Mouse (Mus musculus) embryonic facial prominence, embryonic 15.5 days (tissue): ENCODE results near the gene Prkag2. TPM values are rescaled to one million over a fixed set of nuclear protein-coding genes. Genes with fewer than 3 reads are reported as not detected.
A peak's percentile ranks its signal among the peaks of the same experiment; 100 is the strongest.
"Not testable (repeated sequence)": the region's sequence is repeated elsewhere in the genome, so short reads cannot be mapped to it uniquely, and the experiment has no call there.

Source experiments
- ATAC-seq: fragments of 200-750 bp; cut with Nextera tagmentation; 2 replicates; pipeline ENCODE4 v1.8.0; 2017; ENCODE audit warnings: low read depth, moderate TSS enrichment; ENCODE audit not compliant: insufficient number of reproducible peaks, low FRiP score, low TSS enrichment
- H3K27ac ChIP-seq: fragments of 300-500 bp; sonication (generic); replicated peaks from 2 replicates; pipeline ENCODE4 v1.5.1; 2015; ENCODE audit warnings: mild to moderate bottlenecking, inconsistent platforms
- H3K27me3 ChIP-seq: fragments of 300-500 bp; sonication (generic); 2 replicates; pipeline ENCODE4 v1.6.1; 2015; ENCODE audit warnings: inconsistent platforms
- H3K36me3 ChIP-seq: fragments of 300-500 bp; sonication (generic); 2 replicates; pipeline ENCODE4 v1.6.1; 2015; ENCODE audit warnings: mild to moderate bottlenecking, inconsistent platforms
- H3K4me1 ChIP-seq: fragments of 300-500 bp; sonication (generic); 2 replicates; pipeline ENCODE4 v1.6.1; 2015; ENCODE audit warnings: inconsistent platforms
- H3K4me2 ChIP-seq: fragments of 300-500 bp; sonication (generic); replicated peaks from 2 replicates; pipeline ENCODE4 v1.6.1; 2015; ENCODE audit warnings: mild to moderate bottlenecking, inconsistent platforms
- H3K4me3 ChIP-seq: fragments of 300-500 bp; sonication (generic); replicated peaks from 2 replicates; pipeline ENCODE4 v1.5.1; 2015; ENCODE audit warnings: mild to moderate bottlenecking, inconsistent platforms
- H3K9ac ChIP-seq: fragments of 300-500 bp; sonication (generic); 2 replicates; pipeline ENCODE4 v1.6.1; 2015; ENCODE audit warnings: inconsistent platforms
- H3K9me3 ChIP-seq: fragments of 300-500 bp; sonication (generic); replicated peaks from 2 replicates; pipeline ENCODE4 v1.6.1; 2016; ENCODE audit warnings: inconsistent platforms
- WGBS: fragments of 180-500 bp; shearing (Covaris S2); methylation state at CpG from one replicate; pipeline ENCODE4 v1.1.7; 2015; 5-methylcytosine and 5-hydroxymethylcytosine counted together
- polyA plus RNA-seq: library from polyadenylated mRNA; unstranded; fragments of >200 nt; fragmentation: Nextera tagmentation; extraction: Ambion mirVana; gene quantifications from 2 replicates; pipeline ENCODE4 v1.2.1, GENCODE M21; 2015

Prkag2 gene
- polyA plus RNA-seq, 1 experiment from 2014 or later: 25.0 TPM

DNA sequence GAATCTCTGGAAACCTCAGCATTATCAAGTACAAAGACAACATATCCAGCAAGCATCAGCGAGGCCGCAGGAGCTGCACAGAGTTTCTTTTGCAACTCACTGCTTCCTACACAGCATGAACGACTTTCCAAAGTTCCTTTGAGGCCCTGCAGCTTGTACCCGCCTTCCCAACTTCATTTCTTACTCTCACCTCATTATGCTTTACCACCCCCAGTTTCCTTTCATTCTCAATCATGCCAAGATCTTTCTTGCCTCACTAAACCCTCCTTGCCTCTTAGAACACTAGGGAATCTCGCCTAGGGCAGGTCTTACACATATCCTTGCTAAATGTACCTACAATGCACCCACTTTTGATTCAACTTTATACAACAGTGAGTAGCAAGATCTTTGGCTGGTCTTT, 266.0 kb downstream of the Prkag2 start:
- Histone ChIP-seq H3K4me3 (no peak overlapping the region), H3K36me3 (no peaks in the 10 kb centered on the region), H3K27me3 (no peaks in the 10 kb centered on the region), H3K4me2 (no peak overlapping the region), H3K4me1 (no peaks in the 10 kb centered on the region; the same call in 1 of the 2 replicates), H3K27ac (no peak overlapping the region), H3K9ac (no peak overlapping the region), H3K9me3 (no peaks in the 10 kb centered on the region)
- WGBS: 78% methylated on average over 5 of the region's 5 CpGs
- no peak for ATAC-seq

DNA sequence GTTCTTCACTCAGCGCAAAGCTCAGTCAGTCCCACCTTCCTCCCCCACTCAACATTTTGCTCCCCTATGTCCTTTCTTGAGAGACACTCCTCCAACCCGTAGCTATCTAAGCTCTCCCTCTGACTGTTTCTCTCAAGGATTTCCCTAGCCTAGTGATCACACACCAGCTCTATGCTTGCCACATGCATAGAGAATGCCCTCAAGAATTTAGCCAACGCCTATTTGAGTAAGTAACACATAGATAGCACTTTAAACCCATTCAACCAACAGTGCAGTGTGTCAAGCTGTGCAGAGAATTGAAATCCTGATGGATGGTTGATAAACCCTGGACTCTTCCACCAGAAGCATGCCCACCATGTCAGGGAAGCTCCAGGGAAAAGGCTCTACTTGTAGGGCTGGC, 268.5 kb downstream of the Prkag2 start:
- Histone ChIP-seq H3K27me3 (no peaks in the 10 kb centered on the region), H3K9me3 (no peaks in the 10 kb centered on the region), H3K4me3 (no peak overlapping the region), H3K4me2 (no peak overlapping the region), H3K9ac (no peak overlapping the region), H3K4me1 (peaks cover 8% of the 10 kb centered on the region), H3K36me3 (no peaks in the 10 kb centered on the region), H3K27ac (no peak overlapping the region)
- no peak for ATAC-seq
- WGBS: 84% methylated on average over 3 of the region's 3 CpGs

DNA sequence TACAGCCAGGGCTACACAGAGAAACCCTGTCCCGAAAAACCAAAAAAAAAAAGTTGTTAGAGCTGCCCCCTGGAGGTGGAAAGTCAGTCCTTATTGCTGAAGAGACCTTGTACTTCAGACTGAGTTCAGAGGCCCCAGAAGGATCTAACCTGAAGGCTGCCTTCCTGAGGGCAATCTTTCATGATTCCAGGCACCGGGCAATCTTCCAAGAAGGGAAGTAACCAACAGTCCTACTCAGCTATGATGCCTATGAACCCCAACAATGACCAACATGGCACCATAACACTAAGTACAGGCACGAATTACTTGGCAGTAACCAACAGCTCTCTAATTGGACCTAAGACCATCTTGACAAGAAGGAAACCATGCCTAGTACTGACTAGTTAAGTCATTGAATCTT, 272.0 kb downstream of the Prkag2 start:
- ATAC-seq: no peak
- 82% methylated on average over 3 of the region's 3 CpGs for WGBS
- no peaks in the 10 kb centered on the region for H3K27me3 ChIP-seq
- H3K4me2 ChIP-seq: no peak overlapping the region
- H3K36me3 ChIP-seq: no peaks in the 10 kb centered on the region
- H3K4me3 ChIP-seq: no peak overlapping the region
- H3K9ac ChIP-seq: no peak overlapping the region
- no peaks in the 10 kb centered on the region for H3K9me3 ChIP-seq
- peaks cover 22% of the 10 kb centered on the region for H3K4me1 ChIP-seq
- no peak overlapping the region for H3K27ac ChIP-seq

DNA sequence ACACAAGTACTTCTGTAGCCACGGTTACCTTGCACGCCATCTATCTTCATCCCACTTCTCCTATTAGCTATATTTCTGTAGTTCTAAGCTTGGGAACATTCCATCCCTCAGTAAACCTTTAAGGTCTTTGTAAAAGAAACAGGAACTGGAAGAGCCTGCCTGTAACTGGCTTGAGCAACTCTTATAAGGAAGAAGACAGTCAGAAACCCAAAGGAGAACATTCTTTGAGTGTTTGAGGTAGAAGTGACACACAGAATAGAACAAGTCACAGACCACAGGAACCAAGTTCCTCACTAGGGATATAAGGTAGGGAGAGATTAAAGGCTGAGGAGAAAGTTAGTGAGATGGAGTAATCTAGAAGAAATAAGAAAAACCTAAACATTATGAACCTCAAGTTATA, 273.3 kb downstream of the Prkag2 start:
- no peak overlapping the region for H3K27ac ChIP-seq
- H3K4me2 ChIP-seq: no peak overlapping the region
- WGBS: 89% methylated on average over 2 of the region's 2 CpGs
- H3K9ac ChIP-seq: no peak overlapping the region
- ATAC-seq: no peak
- no peaks in the 10 kb centered on the region for H3K36me3 ChIP-seq
- peaks cover 23% of the 10 kb centered on the region for H3K4me1 ChIP-seq
- no peaks in the 10 kb centered on the region for H3K9me3 ChIP-seq
- no peak overlapping the region for H3K4me3 ChIP-seq
- H3K27me3 ChIP-seq: no peaks in the 10 kb centered on the region

DNA sequence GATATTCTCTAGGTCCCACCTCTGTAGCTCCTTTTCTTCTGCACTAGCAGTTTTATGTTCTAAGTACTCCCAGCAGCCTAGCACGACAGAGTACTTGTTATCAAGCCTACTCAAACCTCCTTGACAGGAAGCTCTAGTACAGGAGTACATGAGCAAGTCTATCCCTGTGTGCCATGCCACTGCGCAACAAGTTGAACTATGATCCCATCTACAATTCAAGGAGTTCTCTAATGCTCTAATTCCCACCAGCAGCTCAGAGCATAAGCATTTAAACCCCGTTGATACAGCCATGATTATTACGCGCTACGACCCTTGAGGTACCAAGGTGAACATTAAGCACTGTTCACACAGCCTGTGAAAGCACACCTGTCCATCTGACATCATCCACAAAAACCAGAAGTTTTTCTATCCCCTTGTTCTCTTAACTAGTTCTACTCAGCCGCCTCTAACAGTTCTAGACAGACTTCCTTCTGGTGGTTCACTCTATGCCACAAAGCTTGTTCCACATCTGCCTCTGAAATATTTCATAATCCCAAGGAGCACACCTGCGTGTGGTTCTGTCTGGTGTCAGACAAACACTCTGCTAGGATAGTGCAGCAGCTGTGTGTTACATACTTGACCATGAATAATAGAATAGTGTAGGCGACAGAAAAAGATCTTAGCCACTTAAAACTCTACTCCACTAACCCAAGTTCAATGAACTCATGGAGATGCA, 274.2 kb downstream of the Prkag2 start:
- H3K27ac ChIP-seq: no peak overlapping the region
- no peak for ATAC-seq
- no peaks in the 10 kb centered on the region for H3K36me3 ChIP-seq
- peaks cover 27% of the 10 kb centered on the region for H3K4me1 ChIP-seq
- H3K4me3 ChIP-seq: no peak overlapping the region
- no peaks in the 10 kb centered on the region for H3K27me3 ChIP-seq
- H3K4me2 ChIP-seq: no peak overlapping the region
- H3K9me3 ChIP-seq: no peaks in the 10 kb centered on the region
- WGBS: 78% methylated on average over 9 of the region's 9 CpGs
- H3K9ac ChIP-seq: no peak overlapping the region

DNA sequence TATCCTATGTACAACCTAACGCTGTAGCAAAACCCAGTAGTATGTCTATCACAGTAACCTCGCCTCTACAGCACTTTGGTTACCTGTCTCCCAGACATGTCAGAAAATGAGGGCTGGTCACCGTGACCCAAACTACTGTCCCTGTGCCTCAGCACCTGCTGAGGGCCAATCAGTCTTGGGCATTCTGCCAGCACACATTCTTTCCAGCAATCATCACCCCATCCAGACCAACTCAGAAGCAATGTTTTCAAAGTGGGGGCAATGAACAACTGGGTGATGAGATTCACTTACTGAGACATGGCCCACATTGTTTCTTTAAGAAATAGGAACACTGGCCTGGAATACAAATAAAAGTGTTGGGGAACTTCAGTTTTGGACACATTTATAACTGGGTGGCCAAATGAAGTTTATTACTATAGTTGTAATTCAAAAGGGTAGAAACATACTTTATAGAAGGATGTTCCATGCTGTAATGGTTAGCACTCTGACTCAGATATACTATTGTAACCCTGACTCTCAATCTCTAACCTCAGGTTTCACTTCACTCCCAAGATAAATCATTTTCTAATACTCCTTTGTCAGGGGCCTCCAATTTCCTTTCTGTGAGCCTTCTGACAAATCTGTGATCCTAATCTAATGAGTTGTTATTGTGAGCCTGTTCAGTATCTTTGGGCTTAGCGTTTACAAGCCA, 274.9 kb downstream of the Prkag2 start:
- H3K4me3 ChIP-seq: no peak overlapping the region
- no peak overlapping the region for H3K4me2 ChIP-seq
- no peaks in the 10 kb centered on the region for H3K9me3 ChIP-seq
- H3K9ac ChIP-seq: no peak overlapping the region
- no peaks in the 10 kb centered on the region for H3K27me3 ChIP-seq
- no peaks in the 10 kb centered on the region for H3K36me3 ChIP-seq
- 80% methylated on average over 4 of the region's 4 CpGs for WGBS
- H3K4me1 ChIP-seq: peaks cover 28% of the 10 kb centered on the region
- H3K27ac ChIP-seq: no peak overlapping the region
- ATAC-seq: no peak

DNA sequence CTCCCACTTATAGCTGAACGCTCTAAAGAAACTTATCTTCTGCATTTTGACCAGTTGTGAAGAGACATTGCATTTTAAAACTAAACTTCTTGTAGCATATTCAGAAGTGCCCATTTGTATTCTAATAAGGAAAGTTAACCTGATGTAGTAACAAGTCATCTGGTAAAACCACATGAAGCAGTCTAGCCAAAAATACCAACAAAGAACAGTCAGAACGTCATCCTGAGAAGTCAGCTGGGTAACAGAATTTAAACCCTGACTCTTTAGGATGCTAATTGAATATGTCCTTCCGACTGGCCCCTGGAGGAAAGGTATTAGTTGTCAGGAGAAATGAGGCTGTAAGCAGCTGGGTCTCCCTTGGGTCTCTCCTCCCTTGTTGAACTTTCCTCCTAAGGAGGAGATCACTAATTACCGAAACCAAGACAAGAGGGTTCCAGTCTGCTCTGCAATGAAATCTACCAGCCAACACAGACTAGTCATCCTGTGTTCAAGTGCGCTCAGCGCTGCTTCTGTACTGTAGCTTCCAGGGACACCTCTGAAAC, 276.5 kb downstream of the Prkag2 start:
- H3K27me3 ChIP-seq: no peaks in the 10 kb centered on the region
- H3K4me1 ChIP-seq: peaks cover 28% of the 10 kb centered on the region
- no peak overlapping the region for H3K4me2 ChIP-seq
- no peak overlapping the region for H3K4me3 ChIP-seq
- H3K27ac ChIP-seq: peak overlapping the region; percentile 22; the same call in 1 of the 2 replicates
- H3K9me3 ChIP-seq: no peaks in the 10 kb centered on the region
- WGBS: 68% methylated on average over 6 of the region's 6 CpGs
- no peak for ATAC-seq
- H3K36me3 ChIP-seq: no peaks in the 10 kb centered on the region
- no peak overlapping the region for H3K9ac ChIP-seq

DNA sequence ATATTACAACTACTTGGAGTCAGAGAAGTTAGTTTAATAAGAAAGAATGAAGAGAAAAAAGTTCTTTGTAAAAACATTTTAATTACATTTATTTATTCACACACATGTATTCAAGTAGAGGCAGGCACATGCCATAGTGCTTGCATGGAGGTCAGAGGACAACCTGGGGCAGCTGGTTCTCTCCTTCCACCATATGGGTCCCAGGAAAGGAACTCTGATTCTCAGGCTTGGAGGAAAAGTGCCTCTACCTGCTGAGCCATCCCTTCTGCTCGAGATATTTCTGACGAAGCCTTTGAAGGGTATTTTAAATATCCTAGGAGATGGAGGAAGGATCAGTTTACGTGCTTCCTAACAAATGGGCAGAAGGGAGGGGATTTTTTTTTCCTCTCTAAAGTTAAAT, 277.7 kb downstream of the Prkag2 start:
- no peak overlapping the region for H3K4me3 ChIP-seq
- H3K4me2 ChIP-seq: no peak overlapping the region
- no peak overlapping the region for H3K9ac ChIP-seq
- H3K27ac ChIP-seq: peak overlapping the region; percentile 51; the same call in 1 of the 2 replicates
- WGBS: 62% methylated on average over 3 of the region's 3 CpGs
- peaks cover 26% of the 10 kb centered on the region for H3K4me1 ChIP-seq
- no peak for ATAC-seq
- H3K36me3 ChIP-seq: peaks cover 2% of the 10 kb centered on the region; the same call in 1 of the 2 replicates
- no peaks in the 10 kb centered on the region for H3K27me3 ChIP-seq
- no peaks in the 10 kb centered on the region for H3K9me3 ChIP-seq

DNA sequence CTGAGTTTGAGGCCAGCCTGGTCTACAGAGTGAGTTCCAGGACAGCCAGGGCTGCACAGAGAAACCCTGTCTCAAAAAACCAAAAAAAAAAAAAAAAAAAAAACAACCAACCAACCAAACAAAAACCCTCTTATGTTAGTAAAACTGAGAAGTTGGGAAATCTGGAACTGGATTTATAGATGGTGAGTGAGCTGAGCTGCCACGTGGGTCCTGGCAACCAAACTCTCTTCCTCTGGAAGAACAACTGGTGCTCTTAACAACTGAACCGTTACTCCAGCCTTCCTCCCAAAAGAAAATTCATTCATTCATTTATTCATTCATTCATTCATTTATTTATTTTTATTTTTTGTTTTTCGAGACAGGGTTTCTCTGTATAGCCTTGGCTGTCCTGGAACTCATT, 278.2 kb downstream of the Prkag2 start:
- 84% methylated on average over 3 of the region's 3 CpGs for WGBS
- not testable (repeated sequence) for H3K9ac ChIP-seq, H3K4me3 ChIP-seq, ATAC-seq, H3K27me3 ChIP-seq, H3K36me3 ChIP-seq, H3K9me3 ChIP-seq, H3K4me2 ChIP-seq, H3K27ac ChIP-seq
- peaks cover 21% of the 10 kb centered on the region for H3K4me1 ChIP-seq

DNA sequence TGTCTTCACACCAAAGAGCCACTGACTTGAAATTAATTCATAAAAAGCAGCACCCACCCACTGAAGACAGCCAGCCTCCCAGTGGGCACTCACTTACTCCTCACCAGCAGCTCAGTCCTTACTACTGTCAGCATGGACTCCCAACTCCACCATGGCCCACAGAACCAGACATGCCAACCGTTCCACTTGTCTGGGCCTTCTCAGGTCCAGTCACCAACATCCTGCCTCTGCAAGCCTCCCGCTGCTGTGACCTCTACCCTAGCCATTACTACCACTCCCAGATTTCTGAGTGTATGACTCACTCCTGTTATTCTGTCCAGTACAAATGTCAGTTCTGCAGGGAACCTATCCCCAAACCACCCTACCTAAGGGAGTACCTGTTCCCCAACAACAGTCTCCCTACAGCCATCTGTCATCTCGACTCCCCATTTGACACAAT, 279.0 kb downstream of the Prkag2 start:
- ATAC-seq: no peak
- peaks cover 15% of the 10 kb centered on the region for H3K36me3 ChIP-seq
- H3K4me2 ChIP-seq: no peak overlapping the region
- H3K9ac ChIP-seq: no peak overlapping the region
- H3K4me1 ChIP-seq: peaks cover 20% of the 10 kb centered on the region; the same call in 1 of the 2 replicates
- WGBS: 67% methylated on average over 3 of the region's 3 CpGs
- no peak overlapping the region for H3K4me3 ChIP-seq
- no peaks in the 10 kb centered on the region for H3K9me3 ChIP-seq
- no peaks in the 10 kb centered on the region for H3K27me3 ChIP-seq
- 0 out of 2 replicates have a peak overlapping the region, but pooled peaks have one; percentile 39 for H3K27ac ChIP-seq

DNA sequence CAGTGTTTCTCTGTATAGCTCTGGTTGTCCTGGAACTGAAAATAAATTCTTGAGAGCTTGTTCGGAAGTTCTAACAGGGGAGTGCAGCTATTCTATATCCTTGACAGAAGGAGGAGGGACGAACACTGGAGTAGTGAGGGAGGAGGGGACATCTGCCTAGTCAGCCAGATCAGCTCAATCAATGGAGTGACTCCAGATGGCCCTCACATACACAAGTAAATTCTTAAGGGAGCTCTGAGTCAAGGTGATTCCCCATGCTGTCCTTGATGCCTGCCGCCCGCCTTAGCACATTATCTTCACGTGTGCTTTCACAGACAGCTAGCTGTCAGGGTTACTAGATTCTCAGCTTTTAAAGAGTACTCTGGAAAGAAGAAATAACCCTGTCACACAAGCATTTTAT, 279.8 kb downstream of the Prkag2 start:
- Histone ChIP-seq H3K4me2 (no peak overlapping the region), H3K4me1 (0 out of 2 replicates have a peak, but pooled peaks cover 13% of the 10 kb centered on the region), H3K9ac (no peak overlapping the region), H3K27me3 (no peaks in the 10 kb centered on the region), H3K36me3 (peaks cover 19% of the 10 kb centered on the region), H3K9me3 (no peaks in the 10 kb centered on the region), H3K27ac (0 out of 2 replicates have a peak overlapping the region, but pooled peaks have one; percentile 39), H3K4me3 (no peak overlapping the region)
- 68% methylated on average over 5 of the region's 5 CpGs for WGBS
- ATAC-seq: no peak; the same call in 1 of the 2 replicates
